Mouse (Mus musculus): Measurements from ENCODE around the gene Pi4k2b. TPM values are rescaled to one million over a fixed set of nuclear protein-coding genes. Genes with fewer than 3 reads are reported as not detected.

The Pi4k2b gene
- total RNA-seq, 2 experiments from 2014 or later, result 33.6 to 40.6 TPM

Other genes with a start within 250 kb of the Pi4k2b start
- not detected in 2 replicates for gene Lgi2, start 175.1 kb upstream of the Pi4k2b start, total RNA-seq (2015; ENCODE audit: low replicate concordance)
- not detected in 2 replicates for gene Lgi2, start 175.1 kb upstream of the Pi4k2b start, total RNA-seq (2017; ENCODE audit: low replicate concordance)
- 1.9 and 7.3 TPM in 2 replicates for gene Sepsecs, start 71.9 kb upstream of the Pi4k2b start, total RNA-seq (2015; ENCODE audit: low replicate concordance)
- 7.2 and 11.5 TPM in 2 replicates for gene Sepsecs, start 71.9 kb upstream of the Pi4k2b start, total RNA-seq (2017; ENCODE audit: low replicate concordance)
- 4.0 and 10.0 TPM in 2 replicates for gene Zcchc4, start 33.8 kb downstream of the Pi4k2b start, total RNA-seq (2015; ENCODE audit: low replicate concordance)
- 11.0 and 14.8 TPM in 2 replicates for gene Zcchc4, start 33.8 kb downstream of the Pi4k2b start, total RNA-seq (2017; ENCODE audit: low replicate concordance)
- gene Anapc4, start 92.4 kb downstream of the Pi4k2b start, total RNA-seq (2015; ENCODE audit: low replicate concordance), result 9.0 and 9.4 TPM in 2 replicates
- 24.0 and 30.7 TPM in 2 replicates for gene Anapc4, start 92.4 kb downstream of the Pi4k2b start, total RNA-seq (2017; ENCODE audit: low replicate concordance)

Data from erythroblast, adult 5-6 weeks (primary cell).